Mouse (Mus musculus) testis, adult 2 months (tissue): ENCODE data around the gene Anln.

Source experiments
- CTCF ChIP-seq: fragments of 200-500 bp; IDR thresholded peaks from 2 replicates; pipeline ENCODE4 v1.5.1; 2012; ENCODE audit warnings: low read depth, mild to moderate bottlenecking, inconsistent platforms, low read length, moderate library complexity; ENCODE audit not compliant: control insufficient read depth, insufficient read depth, insufficient replicate concordance
- POLR2A ChIP-seq: fragments of 200-500 bp; IDR thresholded peaks from 2 replicates; pipeline ENCODE4 v1.6.1; 2012; ENCODE audit warnings: low read depth, mild to moderate bottlenecking, inconsistent platforms, low read length, moderate library complexity; ENCODE audit not compliant: control insufficient read depth

DNA sequence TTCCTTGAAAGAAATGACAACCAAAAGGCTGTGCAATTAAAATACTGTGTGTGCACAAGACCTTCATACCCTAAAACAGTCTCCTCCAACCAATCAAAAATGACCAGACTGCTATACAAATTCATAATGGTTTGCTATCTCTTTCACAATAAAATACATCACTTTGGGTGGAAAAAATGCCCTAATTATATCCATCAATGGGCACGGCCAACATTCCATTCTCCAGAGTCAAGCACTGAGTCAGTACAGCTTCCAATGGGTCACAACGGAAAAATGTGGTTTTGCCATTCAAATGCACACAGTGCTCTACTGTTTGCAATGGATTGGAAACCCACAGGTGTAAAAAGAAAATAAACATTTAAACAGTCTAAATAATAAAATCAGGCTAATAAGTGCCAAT is 3.1 kb downstream of the Anln start:
- no peak for TF ChIP-seq POLR2A
- no peak for TF ChIP-seq CTCF
